Mouse (Mus musculus): ENCODE data around the gene Yipf1. TPM values are rescaled to one million over a fixed set of nuclear protein-coding genes. Genes with fewer than 3 reads are reported as not detected.
A peak's percentile ranks its signal among the peaks of the same experiment; 100 is the strongest.
"Not testable (repeated sequence)": the region's sequence is repeated elsewhere in the genome, so short reads cannot be mapped to it uniquely, and the experiment has no call there.

Yipf1 gene
- polyA plus RNA-seq, 1 experiment from 2014 or later: 24.8 TPM

GRCm38 (mm10) chr4:107353612-107354011, 39.4 kb downstream of the Yipf1 start:
- ATAC-seq (ENCODE audit: insufficient read depth): no peak
- H3K27ac ChIP-seq (replicated peaks): no peak overlapping the region
- H3K4me2 ChIP-seq: no peak overlapping the region
- H3K4me3 ChIP-seq (replicated peaks): no peak overlapping the region
- WGBS (ENCODE audit: insufficient replicate concordance): 67% methylated on average over 3 of the region's 3 CpGs
- no peaks in the 10 kb centered on the region for H3K36me3 ChIP-seq (replicated peaks)
- no peak overlapping the region for H3K9ac ChIP-seq
- H3K4me1 ChIP-seq (replicated peaks): peaks cover 4% of the 10 kb centered on the region; the same call in 1 of the 2 replicates
- H3K27me3 ChIP-seq: no peaks in the 10 kb centered on the region
- no peaks in the 10 kb centered on the region for H3K9me3 ChIP-seq (replicated peaks)

DNA sequence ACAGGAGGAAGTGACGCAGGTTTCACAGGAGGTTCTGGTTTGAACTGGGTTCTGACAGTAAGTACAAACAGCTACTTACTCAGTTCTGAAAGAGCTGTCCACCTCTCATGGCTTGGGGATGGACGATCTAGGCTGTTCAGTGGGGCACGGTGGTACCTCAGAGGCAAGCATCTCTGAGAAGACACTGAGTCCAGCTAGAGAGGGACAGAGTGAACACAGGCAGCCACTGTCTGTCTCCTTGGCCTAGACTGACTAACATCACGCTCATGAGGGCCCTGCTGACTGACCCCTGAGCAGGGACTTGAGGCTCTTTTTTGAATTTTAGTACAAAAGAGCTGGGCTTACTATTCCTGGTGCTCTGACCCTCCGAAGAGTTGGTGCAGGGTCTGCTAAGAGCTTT, 40.0 kb downstream of the Yipf1 start:
- 64% methylated on average over 5 of the region's 5 CpGs for WGBS (ENCODE audit: insufficient replicate concordance)
- ATAC-seq (ENCODE audit: insufficient read depth): no peak
- H3K4me3 ChIP-seq (replicated peaks): no peak overlapping the region
- no peaks in the 10 kb centered on the region for H3K9me3 ChIP-seq (replicated peaks)
- H3K36me3 ChIP-seq (replicated peaks): no peaks in the 10 kb centered on the region
- H3K4me1 ChIP-seq (replicated peaks): no peaks in the 10 kb centered on the region
- no peak overlapping the region for H3K9ac ChIP-seq
- no peak overlapping the region for H3K4me2 ChIP-seq
- no peak overlapping the region for H3K27ac ChIP-seq (replicated peaks)
- H3K27me3 ChIP-seq: no peaks in the 10 kb centered on the region

DNA sequence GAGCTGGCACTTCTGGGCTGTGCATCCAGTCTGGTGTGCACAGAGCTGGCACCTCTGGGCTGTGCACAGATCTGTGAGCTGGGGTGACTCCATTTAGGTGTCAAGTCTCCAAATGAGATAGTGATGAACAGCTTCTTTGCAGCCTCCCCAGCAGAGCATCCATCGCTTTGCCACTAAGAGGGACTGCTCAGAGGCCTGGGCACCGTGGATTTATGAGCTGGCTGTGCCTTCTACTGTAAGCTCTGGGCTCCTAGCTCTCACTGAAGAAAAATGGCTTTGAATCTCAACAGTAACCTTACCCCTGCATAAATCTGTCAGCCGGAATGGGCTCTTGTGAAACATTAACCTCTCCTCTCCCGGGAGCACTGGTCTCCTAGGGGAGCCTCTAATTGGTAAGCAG, 40.4 kb downstream of the Yipf1 start:
- Histone ChIP-seq H3K36me3 (replicated peaks) (no peaks in the 10 kb centered on the region), H3K4me3 (replicated peaks) (no peak overlapping the region), H3K9ac (no peak overlapping the region), H3K4me2 (no peak overlapping the region), H3K27me3 (no peaks in the 10 kb centered on the region), H3K9me3 (replicated peaks) (no peaks in the 10 kb centered on the region), H3K27ac (replicated peaks) (no peak overlapping the region), H3K4me1 (replicated peaks) (no peaks in the 10 kb centered on the region)
- 45% methylated on average over 4 of the region's 4 CpGs for WGBS (ENCODE audit: insufficient replicate concordance)
- no peak for ATAC-seq (ENCODE audit: insufficient read depth)

DNA sequence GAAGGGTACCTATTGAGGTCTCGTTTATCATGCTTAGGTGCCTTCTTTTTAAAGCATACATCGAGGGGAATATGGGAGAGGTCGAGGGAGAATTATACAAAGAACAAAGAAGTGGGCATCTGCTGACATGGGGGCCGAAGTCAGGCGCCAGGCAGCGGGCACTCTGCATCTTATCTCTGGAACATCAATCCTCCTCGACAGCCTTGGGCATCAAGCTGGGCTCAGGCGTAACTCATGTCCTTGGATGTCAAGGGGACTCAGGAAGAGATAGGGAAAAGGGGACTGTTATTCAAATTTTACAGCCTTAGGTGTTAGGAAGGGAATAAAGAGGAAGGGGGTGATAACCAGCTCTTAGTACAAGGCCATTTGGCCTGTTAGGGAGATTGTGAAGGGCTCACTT, 43.0 kb downstream of the Yipf1 start:
- not testable (repeated sequence) for H3K9ac ChIP-seq; ATAC-seq (ENCODE audit: insufficient read depth); H3K4me2 ChIP-seq; H3K9me3 ChIP-seq (replicated peaks); H3K27ac ChIP-seq (replicated peaks); H3K4me3 ChIP-seq (replicated peaks); H3K36me3 ChIP-seq (replicated peaks); H3K4me1 ChIP-seq (replicated peaks); H3K27me3 ChIP-seq
- WGBS (ENCODE audit: insufficient replicate concordance): 66% methylated on average over 8 of the region's 8 CpGs

DNA sequence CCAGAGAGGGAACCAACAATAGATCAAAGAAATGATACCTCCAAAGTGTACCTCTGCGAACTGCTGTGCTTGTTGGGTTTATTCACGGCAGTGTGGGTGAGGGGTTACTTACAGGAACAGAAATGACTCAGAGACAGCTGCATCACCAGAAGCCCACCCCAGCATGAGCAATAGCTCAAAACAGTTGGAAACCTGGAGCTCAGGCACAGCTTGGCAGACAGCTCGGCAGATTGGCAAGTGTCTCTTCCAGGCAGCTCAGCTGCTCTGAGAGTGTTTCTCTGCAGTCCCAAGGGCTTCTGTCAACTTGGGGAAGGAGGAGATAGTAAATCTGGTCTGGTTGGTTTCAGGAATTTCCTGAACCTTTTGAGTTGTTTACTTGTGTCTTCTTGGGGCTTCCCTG, 44.3 kb downstream of the Yipf1 start:
- Histone ChIP-seq H3K4me3 (replicated peaks) (no peak overlapping the region), H3K4me1 (replicated peaks) (peaks cover 5% of the 10 kb centered on the region; the same call in 1 of the 2 replicates), H3K9me3 (replicated peaks) (no peaks in the 10 kb centered on the region), H3K36me3 (replicated peaks) (no peaks in the 10 kb centered on the region), H3K4me2 (no peak overlapping the region), H3K9ac (no peak overlapping the region), H3K27ac (replicated peaks) (no peak overlapping the region), H3K27me3 (no peaks in the 10 kb centered on the region)
- WGBS (ENCODE audit: insufficient replicate concordance): 74% methylated on average over 3 of the region's 3 CpGs
- ATAC-seq (ENCODE audit: insufficient read depth): no peak

DNA sequence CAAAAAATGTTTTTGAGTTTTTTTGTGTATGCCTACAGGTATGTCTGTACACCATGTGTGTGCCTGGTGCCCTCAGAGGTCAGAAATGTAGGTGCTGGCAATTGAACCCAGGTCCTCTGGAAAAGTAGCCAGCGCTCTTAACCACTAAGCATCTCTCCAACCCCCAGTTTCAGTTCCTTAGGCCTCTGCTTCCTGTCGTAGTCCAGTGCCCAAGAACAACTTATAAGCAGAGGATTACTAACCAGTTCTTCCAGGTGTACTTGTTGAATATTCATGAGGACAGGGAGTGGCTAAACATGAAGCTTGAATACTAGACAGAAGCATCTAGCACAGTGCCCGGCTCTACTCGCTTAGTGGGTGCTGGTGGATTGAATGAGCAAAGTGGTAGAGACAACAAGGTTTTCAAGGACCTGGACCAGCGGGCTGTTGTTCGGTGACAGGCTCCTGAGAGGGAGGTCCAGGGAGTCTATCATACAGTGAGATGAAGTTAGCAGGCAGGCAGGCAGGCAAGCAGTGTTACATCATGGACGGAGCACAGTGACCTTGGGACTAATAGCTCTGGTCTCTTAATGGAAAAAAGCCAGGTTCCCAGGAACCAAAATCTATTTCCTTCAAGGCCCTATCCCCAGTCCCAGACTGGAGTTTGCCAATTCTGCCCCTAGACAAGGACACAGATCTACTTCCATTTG, 46.4 kb downstream of the Yipf1 start:
- 73% methylated on average over 7 of the region's 7 CpGs for WGBS (ENCODE audit: insufficient replicate concordance)
- no peak for ATAC-seq (ENCODE audit: insufficient read depth)
- no peaks in the 10 kb centered on the region for H3K27me3 ChIP-seq
- no peaks in the 10 kb centered on the region for H3K9me3 ChIP-seq (replicated peaks)
- no peak overlapping the region for H3K27ac ChIP-seq (replicated peaks)
- no peak overlapping the region for H3K4me3 ChIP-seq (replicated peaks)
- no peak overlapping the region for H3K9ac ChIP-seq
- no peak overlapping the region for H3K4me2 ChIP-seq
- no peaks in the 10 kb centered on the region for H3K36me3 ChIP-seq (replicated peaks)
- H3K4me1 ChIP-seq (replicated peaks): peaks cover 8% of the 10 kb centered on the region; the same call in 1 of the 2 replicates

DNA sequence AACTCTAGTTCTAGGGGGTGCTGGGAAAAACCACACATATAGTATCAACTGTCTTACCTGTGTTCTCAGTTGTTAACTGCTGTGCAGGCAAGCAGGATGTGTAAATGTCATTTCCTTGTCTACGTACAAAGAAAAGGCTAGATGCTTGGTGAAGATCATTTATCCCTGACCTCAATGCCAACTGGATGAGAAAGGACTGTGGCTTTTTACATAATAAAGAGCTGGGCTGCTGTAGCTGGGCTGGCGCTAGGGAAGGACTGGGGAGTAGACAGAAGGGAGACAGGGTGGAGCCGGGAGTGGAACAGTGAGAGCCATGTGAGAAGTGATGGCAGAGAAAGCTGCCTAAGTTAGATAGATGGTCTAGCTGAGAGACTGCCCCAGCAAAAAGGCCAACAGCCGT, 48.6 kb downstream of the Yipf1 start:
- Histone ChIP-seq H3K9ac (no peak overlapping the region), H3K36me3 (replicated peaks) (no peaks in the 10 kb centered on the region), H3K4me3 (replicated peaks) (no peak overlapping the region), H3K27ac (replicated peaks) (no peak overlapping the region), H3K27me3 (no peaks in the 10 kb centered on the region), H3K9me3 (replicated peaks) (no peaks in the 10 kb centered on the region), H3K4me1 (replicated peaks) (peaks cover 11% of the 10 kb centered on the region; the same call in 1 of the 2 replicates), H3K4me2 (no peak overlapping the region)
- 61% methylated on average over 4 of the region's 4 CpGs for WGBS (ENCODE audit: insufficient replicate concordance)
- no peak for ATAC-seq (ENCODE audit: insufficient read depth)

DNA sequence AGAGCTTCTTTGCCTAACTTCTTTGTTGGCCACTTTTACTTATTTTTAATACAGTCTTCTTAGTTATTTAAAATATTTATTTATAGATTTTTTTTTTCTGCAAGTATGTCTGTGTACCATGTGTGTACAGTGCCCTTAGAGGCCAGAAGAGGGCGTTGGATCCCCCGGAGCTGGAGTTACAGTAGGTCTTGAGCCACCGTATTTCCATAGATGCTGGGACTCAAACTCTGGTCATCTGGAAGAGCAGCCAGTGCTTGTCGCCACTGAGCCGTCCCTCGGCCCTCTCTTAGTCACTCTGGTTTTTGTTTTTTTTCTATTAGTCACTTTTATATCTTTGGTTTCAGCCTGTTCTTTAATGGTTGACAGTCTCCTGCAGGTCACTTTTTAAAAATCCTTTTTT, 49.4 kb downstream of the Yipf1 start:
- Histone ChIP-seq H3K4me3 (replicated peaks) (no peak overlapping the region), H3K9me3 (replicated peaks) (no peaks in the 10 kb centered on the region), H3K4me1 (replicated peaks) (peaks cover 14% of the 10 kb centered on the region), H3K36me3 (replicated peaks) (no peaks in the 10 kb centered on the region), H3K27ac (replicated peaks) (no peak overlapping the region), H3K4me2 (no peak overlapping the region), H3K9ac (no peak overlapping the region), H3K27me3 (no peaks in the 10 kb centered on the region)
- ATAC-seq (ENCODE audit: insufficient read depth): no peak
- WGBS (ENCODE audit: insufficient replicate concordance): 61% methylated on average over 6 of the region's 6 CpGs

GRCm38 (mm10) chr4:107364190-107364639, 50.1 kb downstream of the Yipf1 start:
- Histone ChIP-seq H3K36me3 (replicated peaks) (no peaks in the 10 kb centered on the region), H3K4me2 (peak overlapping the region; percentile 5; the same call in 1 of the 2 replicates), H3K4me1 (replicated peaks) (peaks cover 21% of the 10 kb centered on the region), H3K9me3 (replicated peaks) (no peaks in the 10 kb centered on the region), H3K27me3 (no peaks in the 10 kb centered on the region), H3K27ac (replicated peaks) (peak overlapping the region; percentile 69), H3K4me3 (replicated peaks) (no peak overlapping the region), H3K9ac (no peak overlapping the region)
- no peak for ATAC-seq (ENCODE audit: insufficient read depth)
- WGBS (ENCODE audit: insufficient replicate concordance): 16% methylated on average over 5 of the region's 5 CpGs

DNA sequence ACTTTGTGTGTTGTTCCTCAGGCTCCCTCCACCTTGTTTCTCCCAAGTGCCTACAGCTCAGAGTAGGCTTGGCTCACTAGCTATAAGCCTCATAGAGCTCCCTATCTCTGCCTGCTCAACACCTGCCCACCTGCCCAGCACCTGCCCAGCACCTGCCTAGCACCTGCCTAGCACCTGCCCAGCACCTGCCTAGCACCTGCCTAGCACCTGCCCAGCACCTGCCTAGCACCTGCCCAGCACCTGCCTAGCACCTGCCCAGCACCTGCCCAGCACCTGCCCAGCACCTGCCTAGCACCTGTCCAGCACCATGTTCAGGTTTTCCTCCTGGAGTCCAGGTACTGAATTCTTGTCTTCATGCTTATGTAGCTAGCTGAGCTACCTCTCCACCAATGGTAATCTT, 52.2 kb downstream of the Yipf1 start:
- not testable (repeated sequence) for ATAC-seq (ENCODE audit: insufficient read depth); H3K4me2 ChIP-seq; H3K4me3 ChIP-seq (replicated peaks); H3K27me3 ChIP-seq; H3K9me3 ChIP-seq (replicated peaks); H3K9ac ChIP-seq; H3K27ac ChIP-seq (replicated peaks)
- H3K36me3 ChIP-seq (replicated peaks): peaks cover 10% of the 10 kb centered on the region
- H3K4me1 ChIP-seq (replicated peaks): peaks cover 25% of the 10 kb centered on the region

- Histone ChIP-seq H3K4me2 (peak within 1 kb of the TSS; percentile 77), H3K36me3 (replicated peaks) (peaks cover 23% of the 10 kb centered on the region), H3K27me3 (no peaks in the 10 kb centered on the region), H3K4me3 (replicated peaks) (peak within 1 kb of the TSS; percentile 66), H3K9ac (peak within 1 kb of the TSS; percentile 61), H3K27ac (replicated peaks) (peak within 1 kb of the TSS; percentile 78), H3K4me1 (replicated peaks) (peaks cover 25% of the 10 kb centered on the region), H3K9me3 (replicated peaks) (no peaks in the 10 kb centered on the region)
- WGBS (ENCODE audit: insufficient replicate concordance): under 1% methylated on average over 51 of the region's 51 CpGs
- peak; percentile 98 for ATAC-seq (ENCODE audit: insufficient read depth)
These were observed 53.6 kb downstream of the Yipf1 start, which contains the start of gene Ndc1 for GRCm38 (mm10) chr4:107367567-107368314. Gene Ndc1 (plus strand): TSS chr4:107367784.

Data from liver, embryonic 15.5 days (tissue).